Mouse (Mus musculus) thymus, adult 2 months (tissue): ENCODE data around the gene Plekha5.

Experiments
- CTCF ChIP-seq: fragments of 200-500 bp; IDR thresholded peaks from 2 replicates; pipeline ENCODE4 v1.5.1; 2012; ENCODE audit warnings: mild to moderate bottlenecking, control low read depth, low read length, moderate library complexity, borderline replicate concordance; ENCODE audit not compliant: control insufficient read depth, poor library complexity, insufficient read depth; ENCODE audit errors: extremely low read depth
- POLR2A ChIP-seq: fragments of 200-500 bp; IDR thresholded peaks from 2 replicates; pipeline ENCODE4 v1.6.1; 2012; ENCODE audit warnings: mild to moderate bottlenecking, low read length, control low read depth, moderate library complexity; ENCODE audit not compliant: control insufficient read depth, poor library complexity, insufficient read depth; ENCODE audit errors: extremely low read depth

GRCm38 (mm10) chr6:140636290-140636689 is 212.4 kb downstream of the Plekha5 start:
- TF ChIP-seq CTCF: no peak
- no peak for TF ChIP-seq POLR2A
